Mouse (Mus musculus): ENCODE measurements around the gene Esp22.
"Not testable (repeated sequence)": the region's sequence is repeated elsewhere in the genome, so short reads cannot be mapped to it uniquely, and the experiment has no call there.

The Esp22 gene

DNA sequence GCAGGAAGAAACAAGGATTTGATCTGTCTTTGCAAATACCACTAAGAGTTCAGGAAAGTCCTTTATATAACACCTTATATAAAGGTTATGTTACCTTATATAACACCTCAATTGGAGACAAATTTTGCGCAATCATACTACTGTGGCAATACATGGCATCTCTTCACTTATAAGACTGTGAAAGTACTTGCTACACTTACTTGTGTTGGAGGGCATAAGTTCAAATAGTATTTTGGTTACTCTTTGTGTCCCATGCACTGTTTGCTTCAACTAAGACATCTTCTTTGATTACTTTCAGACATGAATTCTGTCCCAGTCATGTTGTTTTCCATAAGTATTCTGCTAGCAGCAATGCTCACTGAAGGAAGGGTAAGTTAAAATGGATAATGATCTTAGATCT lies at the start of gene Esp22:
Gene Esp22 (plus strand): TSS at position 301 of the 400 bp plus-strand sequence.
- no peak for DNase-seq

DNA sequence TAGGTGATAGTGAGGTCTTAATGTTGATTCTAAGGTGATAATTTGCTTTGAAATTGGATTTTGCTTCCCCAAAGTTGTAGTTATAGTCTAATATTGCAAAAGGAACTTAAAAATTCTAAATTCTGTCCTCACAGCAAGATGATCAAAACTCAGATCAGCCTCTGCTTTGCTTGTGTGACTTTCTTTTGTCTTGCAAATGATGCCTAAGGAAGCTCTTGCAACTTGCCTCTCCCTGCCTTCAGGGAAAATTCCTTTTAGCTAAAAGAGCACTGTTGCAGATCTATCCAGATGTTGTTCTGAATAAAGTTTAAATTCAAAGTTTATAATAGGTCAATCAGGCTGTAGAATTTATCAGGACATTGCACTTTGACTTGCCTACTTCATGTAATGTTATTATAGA lies 31.5 kb upstream of the Esp22 start:
- DNase-seq: no peak

DNA sequence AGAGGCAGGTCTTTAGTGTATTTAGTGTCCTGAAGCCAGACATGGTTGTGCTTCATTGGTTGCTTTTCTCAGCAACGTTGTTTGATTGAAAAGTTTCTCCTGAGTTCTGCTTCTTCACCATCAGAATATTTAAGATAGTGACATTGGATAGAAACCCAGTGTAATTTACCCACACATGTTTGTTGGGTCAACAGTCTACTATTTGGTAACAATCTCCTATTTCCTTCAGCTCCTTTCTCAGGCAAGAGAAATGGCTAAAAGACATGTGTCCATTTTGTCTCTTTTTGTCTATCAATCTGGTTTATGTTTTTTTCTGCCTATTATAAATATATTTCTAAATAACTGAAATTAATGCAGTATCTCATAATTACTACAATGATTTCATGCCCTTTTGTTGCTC lies 18.2 kb upstream of the Esp22 start, which contains the start of gene Esp23:
Gene Esp23 (minus strand): TSS at position 101 of the 400 bp plus-strand sequence.
- no peak for DNase-seq

DNA sequence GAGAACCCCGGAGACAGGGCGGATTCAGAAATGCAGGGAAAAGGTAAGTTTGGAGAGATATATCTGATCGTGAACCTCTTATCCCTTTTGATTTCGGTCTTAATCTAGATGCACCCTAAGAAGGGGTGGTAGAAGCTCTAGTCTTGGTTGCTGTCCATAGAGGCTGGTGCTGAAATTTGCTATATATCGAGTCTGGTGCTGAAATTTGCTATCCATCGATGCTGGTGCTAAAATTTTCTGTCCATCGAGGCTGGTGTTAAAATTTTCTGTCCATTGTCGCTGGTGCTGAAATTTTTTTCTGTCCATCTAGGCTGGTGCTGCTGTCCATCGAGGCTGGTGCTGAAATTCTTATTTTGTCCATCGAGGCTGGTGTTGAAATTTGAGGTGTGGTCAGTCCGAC lies 12.0 kb downstream of the Esp22 start:
- DNase-seq: not testable (repeated sequence)

DNA sequence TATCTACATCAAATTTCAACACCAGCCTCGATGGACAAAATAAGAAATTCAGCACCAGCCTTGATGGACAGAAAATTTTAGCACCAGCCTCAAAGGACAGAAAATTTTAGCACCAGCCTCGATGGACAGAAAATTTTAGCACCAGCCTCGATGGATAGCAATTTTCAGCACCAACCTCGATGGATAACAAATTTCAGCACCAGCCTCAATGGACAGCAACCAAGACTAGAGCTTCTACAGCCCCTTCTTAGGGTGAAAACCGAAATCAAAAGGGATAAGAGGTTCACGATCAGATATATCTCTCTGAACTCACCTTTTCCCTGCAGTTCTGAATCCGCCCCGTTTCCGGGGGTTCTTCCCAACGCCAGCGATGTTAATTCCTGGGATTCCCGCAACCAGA lies 34.0 kb downstream of the Esp22 start:
- DNase-seq: not testable (repeated sequence)

All from right cerebral cortex, postnatal 14 days (tissue).